Comparison of ENCODE assay signal across 9 mouse cellular contexts in genomic region chr13:63274488-63275166, GRCm38 (mm10).
DNase-seq lines count a peak whose midpoint lies in the region; ATAC-seq and TF ChIP-seq lines count a peak whose summit lies in the region.
"Had no signal": no experiment of that assay in that cellular context is flagged by ENCODE, and none has a peak within 500 bp of the region (broad histone marks: within the 10 kb centered on the region; RNA-seq: fewer than 3 reads in every experiment).

No protein-coding gene starts in this region.

- peak overlapping the region; percentile 63 for H3K4me2 ChIP-seq in kidney, embryonic 16.5 days (replicated peaks; ENCODE audit: low read depth, low read length)
- H3K4me2 ChIP-seq in embryonic facial prominence, embryonic 11.5 days (ENCODE audit: low read depth, low read length), result peak overlapping the region; percentile 25
- H3K4me2 ChIP-seq in liver, embryonic 14.5 days (ENCODE audit: low read depth), result peak overlapping the region; percentile 3; the same call in 1 of the 2 replicates

- no peak for ATAC-seq in kidney, embryonic 16.5 days (ENCODE audit: low FRiP score, low TSS enrichment)
- peak; percentile 61 for ATAC-seq in CD4-positive, CD25-positive, alpha-beta regulatory T cell, adult 4 months
- ATAC-seq in embryonic facial prominence, embryonic 11.5 days (replicated peaks; ENCODE audit: insufficient number of reproducible peaks, low FRiP score, low TSS enrichment, low read depth), result no peak
- no peak for ATAC-seq in liver, embryonic 14.5 days (ENCODE audit: insufficient read depth)
- ATAC-seq in granulocyte monocyte progenitor cell, adult 5-6 weeks (replicated peaks; ENCODE audit: poor library complexity, severe bottlenecking), result no peak

- no peak for TF ChIP-seq EP300 in liver, embryonic 14.5 days (IDR thresholded peaks at IDR 0.05; ENCODE audit: low read depth)

- H3K27ac ChIP-seq in kidney, embryonic 16.5 days (ENCODE audit: low read length), result peak overlapping the region; percentile 67; the same call in 1 of the 2 replicates
- no peak overlapping the region for H3K27ac ChIP-seq in embryonic facial prominence, embryonic 11.5 days (replicated peaks; ENCODE audit: low read depth, low read length)
- H3K27ac ChIP-seq in liver, embryonic 14.5 days, result no peak overlapping the region

- TF ChIP-seq CTCF in liver, embryonic 14.5 days (IDR thresholded peaks at IDR 0.05; ENCODE audit: low read depth), result no peak

- H3K4me1 ChIP-seq in kidney, embryonic 16.5 days (ENCODE audit: insufficient read depth, low read length), result peaks cover 63% of the 10 kb centered on the region
- H3K4me1 ChIP-seq in embryonic facial prominence, embryonic 11.5 days (ENCODE audit: control insufficient read depth, insufficient read depth, low read length), result peaks cover 11% of the 10 kb centered on the region
- peaks cover 0 to 25% of the 10 kb centered on the region in 2 experiments; a peak in 3 of 4 replicates for H3K4me1 ChIP-seq in liver, embryonic 14.5 days (replicated peaks; ENCODE audit: control insufficient read depth in 2 of 2, insufficient read depth in 2 of 2, low read length in 1 of 2)

- peak overlapping the region; percentile 51 for H3K4me3 ChIP-seq in kidney, embryonic 16.5 days (ENCODE audit: low read length)
- H3K4me3 ChIP-seq in embryonic facial prominence, embryonic 11.5 days (ENCODE audit: low read depth, low read length), result peak overlapping the region; percentile 28
- H3K4me3 ChIP-seq in liver, embryonic 14.5 days (ENCODE audit: insufficient read depth in 1 of 2, low read depth in 2 of 2, low read length in 2 of 2), result no peak overlapping the region

- no peaks in the 10 kb centered on the region for H3K27me3 ChIP-seq in kidney, embryonic 16.5 days (ENCODE audit: insufficient read depth, low read length)
- no peaks in the 10 kb centered on the region for H3K27me3 ChIP-seq in embryonic facial prominence, embryonic 11.5 days (ENCODE audit: control insufficient read depth, insufficient read depth, low read length)
- no peaks in the 10 kb centered on the region for H3K27me3 ChIP-seq in liver, embryonic 14.5 days (ENCODE audit: control insufficient read depth, insufficient read depth, low read length)

- 59% methylated on average over 10 of the region's 10 CpGs for WGBS in kidney, embryonic 16.5 days
- WGBS in embryonic facial prominence, embryonic 11.5 days, result 76% methylated on average over 10 of the region's 10 CpGs
- 74% methylated on average over 10 of the region's 10 CpGs for WGBS in liver, embryonic 14.5 days (ENCODE audit: insufficient replicate concordance)

- no peaks in the 10 kb centered on the region for H3K9me3 ChIP-seq in kidney, embryonic 16.5 days (ENCODE audit: low read length)
- no peaks in the 10 kb centered on the region for H3K9me3 ChIP-seq in embryonic facial prominence, embryonic 11.5 days (replicated peaks; ENCODE audit: control insufficient read depth, low read length)
- no peaks in the 10 kb centered on the region for H3K9me3 ChIP-seq in liver, embryonic 14.5 days (ENCODE audit: control insufficient read depth, low read length)

- H3K36me3 ChIP-seq in kidney, embryonic 16.5 days (ENCODE audit: insufficient read depth, low read length), result no peaks in the 10 kb centered on the region
- H3K36me3 ChIP-seq in embryonic facial prominence, embryonic 11.5 days (replicated peaks; ENCODE audit: control insufficient read depth, insufficient read depth, low read depth, low read length), result no peaks in the 10 kb centered on the region
- no peaks in the 10 kb centered on the region for H3K36me3 ChIP-seq in liver, embryonic 14.5 days (replicated peaks; ENCODE audit: control insufficient read depth, insufficient read depth, low read depth)

- DNase-seq in kidney, adult 9 months, result no peak
- DNase-seq in embryonic facial prominence, embryonic 11.5 days (ENCODE audit: low spot score), result no peak
- no peak for DNase-seq in liver, embryonic 14.5 days (ENCODE audit: low read depth in 3 of 3, low spot score in 3 of 3)
- DNase-seq in embryo, embryonic 10 days (ENCODE audit: low spot score), result no peak
- DNase-seq: cerebellum, adult 11-12 months; kidney, postnatal 4 days had no signal

- peak overlapping the region; percentile 69 for H3K9ac ChIP-seq in kidney, embryonic 16.5 days (replicated peaks; ENCODE audit: low read length)
- no peak overlapping the region for H3K9ac ChIP-seq in embryonic facial prominence, embryonic 11.5 days (replicated peaks; ENCODE audit: low read length)
- no peak overlapping the region for H3K9ac ChIP-seq in liver, embryonic 14.5 days (replicated peaks)

Comparison
In these comparisons a context has a peak if more than half of its experiments do, and no peak if none do; other contexts are left out.
1. H3K4me2 ChIP-seq: peak in every context shown above with its lines; median percentile 63 in kidney, embryonic 16.5 days; 25 in embryonic facial prominence, embryonic 11.5 days; 3 in liver, embryonic 14.5 days.
2. H3K4me3 ChIP-seq: peak in kidney, embryonic 16.5 days (single experiment) and embryonic facial prominence, embryonic 11.5 days (single experiment); none in liver, embryonic 14.5 days (0 of 2).